Mouse (Mus musculus): Measurements from ENCODE around the gene Gucy2g.

Gucy2g gene

GRCm38 (mm10) chr19:55162271-55162670 is 78.8 kb downstream of the Gucy2g start:
- ChIA-PET CTCF (interaction anchor here in 1 of 4 experiments (1.3 kb wide), 1 partner anchor 44 kb away, joined by 3 read pairs; no protein-coding TSS in a partner anchor), POLR2A (interaction anchor here in 1 of 4 experiments (0.6 kb wide), 1 partner anchor 1386 kb away, joined by 3 read pairs; the partner anchor contains the start of genes Dclre1a and Nhlrc2)

GRCm38 (mm10) chr19:55159826-55160225 is 81.2 kb downstream of the Gucy2g start:
- POLR2A ChIA-PET, result interaction anchor here in 1 of 4 experiments (1.1 kb wide), 1 partner anchor 11 kb away, joined by 3 read pairs; no protein-coding TSS in a partner anchor
- CTCF ChIA-PET, result no interaction called here

- CTCF ChIA-PET, result no interaction called here
- POLR2A ChIA-PET, result interaction anchor here in 1 of 4 experiments (0.5 to 1.1 kb wide), 2 partner anchors 12 to 76 kb away, joined by 3 read pairs; no protein-coding TSS in a partner anchor
Measured at GRCm38 (mm10) chr19:55158606-55159005, 82.4 kb downstream of the Gucy2g start.

- ChIA-PET POLR2A (no interaction called here), CTCF (no interaction called here)
Measured at GRCm38 (mm10) chr19:55157029-55157428, 84.0 kb downstream of the Gucy2g start.

GRCm38 (mm10) chr19:55152983-55153382 is 88.1 kb downstream of the Gucy2g start:
- POLR2A ChIA-PET, result interaction anchor here in 1 of 4 experiments (0.6 kb wide), 1 partner anchor 47 kb away, joined by 4 read pairs; no protein-coding TSS in a partner anchor

GRCm38 (mm10) chr19:55152274-55152673 is 88.8 kb downstream of the Gucy2g start:
- POLR2A ChIA-PET, result interaction anchor here in 1 of 4 experiments (0.6 kb wide), 1 partner anchor 402 kb away, joined by 4 read pairs; no protein-coding TSS in a partner anchor
- CTCF ChIA-PET, result interaction anchor here in 1 of 4 experiments (0.6 kb wide), 1 partner anchor 1049 kb away, joined by 3 read pairs; no protein-coding TSS in a partner anchor

More at GRCm38 (mm10) chr19:55152983-55153382, 88.1 kb downstream of the Gucy2g start:
- CTCF ChIA-PET, result interaction anchor here in 1 of 4 experiments (0.5 kb wide), 1 partner anchor 53 kb away, joined by 3 read pairs; no protein-coding TSS in a partner anchor

GRCm38 (mm10) chr19:55149646-55150045 is 91.4 kb downstream of the Gucy2g start:
- CTCF ChIA-PET, result no interaction called here
- POLR2A ChIA-PET, result no interaction called here

- POLR2A ChIA-PET, result no interaction called here
- CTCF ChIA-PET, result no interaction called here
Measured at GRCm38 (mm10) chr19:55148109-55148508, 92.9 kb downstream of the Gucy2g start.

Measured in embryonic stem cell, embryonic (primary cell).